Mouse (Mus musculus): ENCODE data around the gene Erf. TPM values are rescaled to one million over a fixed set of nuclear protein-coding genes. Genes with fewer than 3 reads are reported as not detected.

The Erf gene
- total RNA-seq, 4 experiments from 2014 or later, result 61.3 to 75.7 (median 69.9) TPM

DNA sequence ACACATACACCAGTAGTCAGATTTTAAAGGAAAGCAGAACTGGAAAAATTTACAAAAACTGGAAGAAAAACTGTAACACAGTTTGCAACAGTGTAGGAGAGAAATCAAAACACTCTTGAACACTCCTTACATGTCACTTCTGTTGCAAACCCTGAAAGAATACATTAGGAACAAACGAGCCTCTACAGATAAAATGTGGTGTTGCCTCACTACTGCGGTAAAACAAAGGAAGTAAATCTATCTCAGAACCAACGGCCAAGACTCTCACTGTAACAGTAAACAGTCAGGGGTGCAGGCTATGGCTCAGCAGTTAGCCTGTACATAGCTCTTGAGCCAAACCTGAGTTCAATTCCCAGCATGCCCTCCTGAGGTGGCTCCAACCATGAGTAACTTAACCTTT is 37.5 kb downstream of the Erf start:
- DNase-seq (ENCODE audit: low spot score in 2 of 2), result no peak

- no peak for DNase-seq (ENCODE audit: low spot score in 2 of 2)
These were observed 40.1 kb downstream of the Erf start for GRCm38 (mm10) chr7:25210482-25210881.

DNA sequence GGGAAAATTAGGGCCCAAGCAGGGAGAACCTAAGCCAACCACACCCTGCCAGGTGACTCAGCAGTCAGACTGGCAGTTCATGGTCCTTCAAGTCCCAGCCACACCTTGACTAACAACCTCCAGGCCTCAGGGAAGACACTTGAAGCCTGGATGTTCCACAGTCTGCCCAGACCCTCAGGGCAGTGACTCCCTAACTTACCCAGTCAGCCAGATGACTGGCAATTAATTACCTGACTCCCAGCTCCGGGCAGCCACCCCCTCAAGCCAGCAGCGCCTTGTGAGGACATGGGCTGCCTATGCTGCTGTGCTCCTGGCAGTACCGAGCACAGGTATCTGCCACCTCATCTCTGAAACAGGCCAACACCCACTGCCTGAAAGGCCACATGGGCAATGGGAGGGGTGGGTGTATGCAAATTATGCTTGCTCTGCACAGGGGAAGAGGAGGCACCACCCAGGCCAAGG is 41.4 kb downstream of the Erf start:
- no peak for DNase-seq (ENCODE audit: low spot score in 2 of 2)

DNA sequence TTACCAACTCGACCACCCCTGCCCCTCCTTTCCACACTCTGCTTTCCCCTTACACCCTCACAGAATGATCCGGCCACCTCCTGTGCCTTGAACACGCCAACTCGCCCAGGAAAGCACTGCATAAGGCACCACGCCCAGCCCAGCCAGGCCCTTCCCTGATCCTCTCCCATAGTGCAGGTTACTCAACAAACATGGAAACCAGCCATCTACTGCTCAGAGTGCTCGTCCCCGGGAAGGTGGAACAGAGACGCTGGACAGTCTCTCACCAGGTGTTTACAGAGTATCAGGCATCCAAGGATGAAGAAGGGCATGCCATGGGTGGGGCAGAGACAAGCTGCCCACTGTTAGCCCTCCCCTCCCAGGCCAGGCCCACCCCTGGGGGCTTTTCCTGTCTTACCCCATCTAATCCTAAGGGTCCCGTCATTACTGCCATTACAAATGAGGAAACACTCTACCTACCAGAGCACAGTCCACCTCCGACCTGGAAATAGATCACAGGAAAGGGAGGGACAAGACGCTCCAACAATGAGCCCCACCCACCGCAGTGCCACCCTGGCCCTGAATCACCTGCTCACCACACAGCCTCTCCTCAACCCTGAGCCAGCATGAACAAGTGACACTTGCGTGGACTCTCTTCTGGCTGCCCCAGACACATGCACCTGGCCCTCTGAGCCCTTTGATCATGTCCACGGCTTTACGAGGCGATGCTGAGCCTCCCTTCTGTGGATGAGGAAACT is 44.3 kb downstream of the Erf start:
- DNase-seq (ENCODE audit: low spot score in 2 of 2), result no peak

- no peak for DNase-seq (ENCODE audit: low spot score in 2 of 2)
These were observed 45.0 kb downstream of the Erf start for GRCm38 (mm10) chr7:25205355-25206093.

GRCm38 (mm10) chr7:25203624-25204023 is 46.9 kb downstream of the Erf start:
- no peak for DNase-seq (ENCODE audit: low spot score in 2 of 2)

- DNase-seq (ENCODE audit: low spot score in 2 of 2), result no peak
These were observed 53.1 kb downstream of the Erf start for GRCm38 (mm10) chr7:25197384-25198018.

DNA sequence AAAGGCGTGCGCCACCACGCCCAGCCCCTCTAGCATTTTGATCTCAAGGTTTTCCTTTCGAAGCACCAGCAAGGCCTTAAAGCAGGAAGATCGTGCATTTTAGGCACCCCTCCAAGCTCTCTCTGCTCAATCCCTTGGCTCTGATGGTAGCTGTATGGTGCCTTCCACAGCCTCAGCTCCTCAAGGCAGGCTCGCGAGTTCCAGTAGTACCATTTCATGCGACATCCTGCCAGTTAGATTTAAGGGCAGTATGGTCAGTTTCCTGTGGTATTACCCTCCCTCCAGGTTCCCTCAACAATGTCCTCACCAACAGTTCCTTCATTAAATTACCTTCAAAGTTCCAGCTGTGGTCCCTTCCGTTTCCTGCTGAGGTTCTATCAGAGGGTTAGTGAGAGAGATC is 54.5 kb downstream of the Erf start:
- no peak for DNase-seq (ENCODE audit: low spot score in 2 of 2)

GRCm38 (mm10) chr7:25195148-25195547 is 55.4 kb downstream of the Erf start:
- DNase-seq (ENCODE audit: low spot score in 2 of 2), result no peak

Small RNA genes within 50 kb of the gene (microRNA-seq; reads per million reads assigned to microRNA genes)
- 0 to 0.44 reads per million in 2 experiments for gene Mir7048

Other genes with a start within 250 kb of the Erf start
- 1,000 to 10,000 TPM; 1,859 to 2,026 (median 1,901) TPM for gene Atp1a3, start 244.8 kb downstream of the Erf start, total RNA-seq (2022)
- 100 to 1,000 TPM; 201 to 224 (median 207) TPM for gene Grik5, start 178.4 kb downstream of the Erf start, total RNA-seq (2022)
- 10 to 100 TPM; 36.8 to 40.0 (median 37.1) TPM for gene Zfp574, start 178.2 kb downstream of the Erf start, total RNA-seq (2022)
- 10 to 100 TPM; 10.5 to 13.2 (median 11.9) TPM for gene Pou2f2, start 71.0 kb downstream of the Erf start, total RNA-seq (2022)
- gene Dedd2, start 30.1 kb downstream of the Erf start, total RNA-seq (2022), result 10 to 100 TPM; 21.2 to 24.5 (median 22.2) TPM
- gene Zfp526, start 29.3 kb downstream of the Erf start, total RNA-seq (2022), result 10 to 100 TPM; 12.1 to 12.9 (median 12.8) TPM
- 100 to 1,000 TPM; 214 to 232 (median 222) TPM for gene Gsk3a, start 12.9 kb downstream of the Erf start, total RNA-seq (2022)
- 100 to 1,000 TPM; 196 to 238 (median 227) TPM for gene Cic, start 16.9 kb upstream of the Erf start, total RNA-seq (2022)
- 10 to 100 TPM; 29.5 to 38.7 (median 32.2) TPM for gene Pafah1b3, start 47.2 kb upstream of the Erf start, total RNA-seq (2022)
- not detected for gene Prr19, start 50.6 kb upstream of the Erf start, total RNA-seq (2022)
- gene Tmem145, start 55.3 kb upstream of the Erf start, total RNA-seq (2022), result 10 to 100 TPM; 40.7 to 46.5 (median 42.0) TPM
- 100 to 1,000 TPM in 3 of 4 experiments, 10 to 100 TPM in 1; 99.2 to 109 (median 104) TPM for gene Megf8, start 66.4 kb upstream of the Erf start, total RNA-seq (2022)
- not detected for gene Cnfn, start 119.0 kb upstream of the Erf start, total RNA-seq (2022)
- gene Lipe, start 147.9 kb upstream of the Erf start, total RNA-seq (2022), result 10 to 100 TPM in 1 of 4 experiments, 1 to 10 TPM in 3; 8.2 to 10.7 (median 8.8) TPM
- not detected for gene Cxcl17, start 162.1 kb upstream of the Erf start, total RNA-seq (2022)
- gene Ceacam1, start 226.8 kb upstream of the Erf start, total RNA-seq (2022), result 1 to 10 TPM; 2.3 to 3.3 (median 2.8) TPM

All from left cerebral cortex, adult 8-10 months (tissue).